Mouse (Mus musculus): Measurements from ENCODE around the gene Lin7c.

DNA sequence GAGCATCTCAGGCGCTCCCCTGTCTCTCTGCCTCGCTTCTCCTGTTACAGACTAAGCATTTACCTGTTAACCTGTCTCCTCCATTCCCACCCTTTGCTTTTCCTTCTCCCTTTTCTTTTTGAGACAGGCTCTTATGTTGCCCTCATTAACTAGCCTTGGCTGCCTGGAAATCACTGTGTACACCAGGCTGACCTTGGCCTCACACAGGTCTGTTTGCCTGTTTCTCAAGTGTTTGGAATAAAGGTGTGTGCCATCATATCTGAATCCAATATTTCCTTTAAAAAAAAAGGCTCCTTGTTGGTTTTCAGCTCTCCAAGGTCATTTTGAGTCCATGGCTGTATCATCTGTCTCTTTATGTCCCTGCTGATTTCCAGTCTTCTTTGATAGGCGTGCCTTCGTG, 36.3 kb downstream of the Lin7c start:
- TF ChIP-seq POLR2A (IDR thresholded peaks at IDR 0.05; ENCODE audit: insufficient read length, low read depth) (no peak), USF1 (IDR thresholded peaks at IDR 0.05; ENCODE audit: low read depth) (no peak), MYOG (IDR thresholded peaks at IDR 0.05; ENCODE audit: control insufficient read depth in 1 of 3, insufficient read depth in 1 of 3, insufficient read length in 2 of 3, low read depth in 2 of 3) (no peak), CEBPB (IDR thresholded peaks at IDR 0.05; ENCODE audit: insufficient read depth, poor library complexity, severe bottlenecking) (no peak), REST (IDR thresholded peaks at IDR 0.05; ENCODE audit: insufficient read depth, insufficient read length) (no peak), POLR2AphosphoS2 (IDR thresholded peaks at IDR 0.05; ENCODE audit: insufficient read length, low read depth) (no peak), MAX (IDR thresholded peaks at IDR 0.05; ENCODE audit: low read depth) (no peak), MYOD1 (IDR thresholded peaks at IDR 0.05; ENCODE audit: control insufficient read depth in 1 of 3, insufficient read length in 2 of 3, low read depth in 2 of 3) (no peak), TCF12 (IDR thresholded peaks at IDR 0.05; ENCODE audit: insufficient read depth, poor library complexity, severe bottlenecking) (no peak)

All from myocyte (in vitro differentiated cells).